Mouse (Mus musculus) limb, embryonic 10.5 days (tissue): ENCODE measurements around the gene Sun5. TPM values are rescaled to one million over a fixed set of nuclear protein-coding genes. Genes with fewer than 3 reads are reported as not detected.
A peak's percentile ranks its signal among the peaks of the same experiment; 100 is the strongest.

Experiments used
- DNase-seq: peaks from one replicate; pipeline ENCODE4 v3.0.0-alpha.2; 2017; ENCODE audit warnings: low spot score
- H3K27ac ChIP-seq: fragments of 300-500 bp; sonication (generic); 2 replicates; pipeline ENCODE4 v1.5.1; 2016; ENCODE audit warnings: mild to moderate bottlenecking
- H3K27me3 ChIP-seq: fragments of 300-500 bp; sonication (generic); 2 replicates; pipeline ENCODE4 v1.6.1; 2016; ENCODE audit warnings: low read depth, mild to moderate bottlenecking; ENCODE audit not compliant: poor library complexity, severe bottlenecking
- H3K36me3 ChIP-seq: fragments of 300-500 bp; sonication (generic); 2 replicates; pipeline ENCODE4 v1.6.1; 2016; ENCODE audit warnings: mild to moderate bottlenecking, moderate library complexity
- H3K4me1 ChIP-seq: fragments of 300-500 bp; sonication (generic); 2 replicates; pipeline ENCODE4 v1.6.1; 2016
- H3K4me3 ChIP-seq: fragments of 300-500 bp; sonication (generic); 2 replicates; pipeline ENCODE4 v1.5.1; 2016; ENCODE audit warnings: mild to moderate bottlenecking, moderate library complexity
- H3K9me3 ChIP-seq: fragments of 300-500 bp; sonication (generic); replicated peaks from 2 replicates; pipeline ENCODE4 v1.6.1; 2016; ENCODE audit warnings: mild to moderate bottlenecking
- WGBS: fragments of 180-500 bp; shearing (Covaris S2); methylation state at CpG from one replicate; pipeline ENCODE4 v1.1.7; 2016; 5-methylcytosine and 5-hydroxymethylcytosine counted together
- polyA plus RNA-seq: library from polyadenylated mRNA; unstranded; fragments of >200 nt; fragmentation: Nextera tagmentation; extraction: Ambion mirVana; gene quantifications from 2 replicates; pipeline ENCODE4 v1.2.1, GENCODE M21; 2016

Sun5 gene
- polyA plus RNA-seq, result not detected in 2 replicates

GRCm38 (mm10) chr2:153870984-153871383 is at the start of gene Sun5:
Sun5 (minus strand) TSS chr2:153871084.
- no peak for DNase-seq
- no peaks in the 10 kb centered on the region for H3K36me3 ChIP-seq
- no peaks in the 10 kb centered on the region for H3K27me3 ChIP-seq
- WGBS, result 91% methylated on average over 4 of the region's 4 CpGs
- no peak within 1 kb of the TSS for H3K4me3 ChIP-seq
- no peaks in the 10 kb centered on the region for H3K4me1 ChIP-seq
- H3K27ac ChIP-seq, result no peak within 1 kb of the TSS
- no peaks in the 10 kb centered on the region for H3K9me3 ChIP-seq

- Histone ChIP-seq H3K27me3 (no peaks in the 10 kb centered on the region), H3K4me1 (no peaks in the 10 kb centered on the region), H3K36me3 (no peaks in the 10 kb centered on the region), H3K4me3 (no peak within 1 kb of the TSS), H3K27ac (no peak within 1 kb of the TSS), H3K9me3 (no peaks in the 10 kb centered on the region)
- no peak for DNase-seq
- 81% methylated on average over 8 of the region's 8 CpGs for WGBS
Observed at GRCm38 (mm10) chr2:153917930-153918329, 47.0 kb upstream of the Sun5 start, which contains the start of gene Bpifb3. Bpifb3 (plus strand) TSS chr2:153918230.

DNA sequence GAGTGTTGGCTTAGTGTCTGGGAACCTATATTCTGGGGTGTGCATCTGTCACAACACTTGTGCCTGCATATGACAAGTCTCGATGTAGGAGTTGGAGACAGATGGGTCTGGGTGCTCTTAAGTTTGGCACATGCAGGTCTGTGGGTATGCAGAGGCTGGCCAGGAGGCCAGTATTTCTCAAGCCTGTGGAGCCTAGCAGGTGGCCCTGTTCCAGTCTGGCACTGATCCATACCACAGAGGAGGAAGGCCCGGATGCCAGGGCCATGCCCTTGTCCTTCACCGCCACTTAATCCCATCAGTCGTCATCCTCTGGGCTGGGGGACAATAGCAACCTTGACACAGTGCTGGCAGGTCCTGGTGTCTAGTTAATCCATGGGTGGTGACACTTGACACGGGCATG is 43.3 kb upstream of the Sun5 start:
- Histone ChIP-seq H3K36me3 (no peaks in the 10 kb centered on the region), H3K4me3 (no peak overlapping the region), H3K4me1 (no peaks in the 10 kb centered on the region), H3K27ac (no peak overlapping the region), H3K27me3 (no peaks in the 10 kb centered on the region), H3K9me3 (no peaks in the 10 kb centered on the region)
- no peak for DNase-seq
- 87% methylated on average over 5 of the region's 5 CpGs for WGBS

DNA sequence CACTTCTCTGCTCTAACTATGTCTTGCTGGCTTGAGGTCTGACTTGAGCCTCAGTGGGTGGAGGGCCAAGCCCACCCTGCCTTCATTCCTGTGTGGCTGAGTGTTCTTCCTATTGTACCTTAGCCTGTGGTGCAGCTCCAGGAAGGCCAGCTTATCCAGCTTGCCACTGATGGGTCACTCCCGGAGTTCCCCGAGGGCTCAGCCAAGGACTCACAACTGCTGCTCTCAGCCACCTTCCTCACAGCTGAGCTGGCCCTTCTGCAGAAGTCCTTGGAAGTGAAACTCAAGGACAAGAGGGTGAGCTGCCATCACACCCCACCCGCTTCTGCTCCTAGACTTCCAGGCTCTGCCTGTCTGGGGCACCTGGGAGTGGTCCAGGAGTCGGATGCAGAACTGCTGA is 35.7 kb upstream of the Sun5 start:
- Histone ChIP-seq H3K27ac (no peak overlapping the region), H3K4me1 (no peaks in the 10 kb centered on the region), H3K36me3 (no peaks in the 10 kb centered on the region), H3K27me3 (no peaks in the 10 kb centered on the region), H3K9me3 (no peaks in the 10 kb centered on the region), H3K4me3 (no peak overlapping the region)
- 88% methylated on average over 4 of the region's 4 CpGs for WGBS
- no peak for DNase-seq

DNA sequence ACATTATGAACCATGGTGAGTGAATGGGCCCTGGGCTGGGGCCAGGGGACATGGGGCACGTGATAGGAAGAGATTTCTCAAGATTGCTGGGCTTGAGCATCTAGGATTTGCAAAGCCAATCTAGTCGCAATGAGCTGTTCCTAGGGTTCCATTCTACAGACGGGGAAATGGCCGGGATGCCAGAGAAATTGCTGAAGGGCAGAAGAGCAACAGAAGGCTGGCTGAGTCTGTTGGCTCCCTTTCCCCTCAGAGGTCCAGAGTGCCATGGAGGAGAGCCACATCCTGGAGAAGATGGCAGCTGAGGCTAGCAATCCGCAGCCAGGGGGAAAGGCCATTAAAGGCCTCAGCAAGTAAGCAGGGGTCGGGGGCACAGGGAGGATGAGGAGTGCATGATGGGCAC is 31.8 kb upstream of the Sun5 start:
- Histone ChIP-seq H3K4me1 (no peaks in the 10 kb centered on the region), H3K9me3 (no peaks in the 10 kb centered on the region), H3K27ac (no peak overlapping the region), H3K36me3 (no peaks in the 10 kb centered on the region), H3K27me3 (no peaks in the 10 kb centered on the region), H3K4me3 (no peak overlapping the region)
- DNase-seq, result no peak
- WGBS, result 76% methylated on average over 6 of the region's 6 CpGs

GRCm38 (mm10) chr2:153900088-153900487 is 29.2 kb upstream of the Sun5 start, which contains the start of gene Bpifb6:
Bpifb6 (plus strand) TSS chr2:153900388.
- DNase-seq, result no peak
- Histone ChIP-seq H3K9me3 (no peaks in the 10 kb centered on the region), H3K4me3 (no peak within 1 kb of the TSS), H3K4me1 (no peaks in the 10 kb centered on the region), H3K36me3 (no peaks in the 10 kb centered on the region), H3K27me3 (no peaks in the 10 kb centered on the region), H3K27ac (no peak within 1 kb of the TSS)
- 82% methylated on average over 4 of the region's 4 CpGs for WGBS

- no peak for DNase-seq
- no peaks in the 10 kb centered on the region for H3K27me3 ChIP-seq
- H3K4me1 ChIP-seq, result peaks cover 5% of the 10 kb centered on the region
- no peak overlapping the region for H3K4me3 ChIP-seq
- no peak overlapping the region for H3K27ac ChIP-seq
- no peaks in the 10 kb centered on the region for H3K36me3 ChIP-seq
- WGBS, result 90% methylated on average over 5 of the region's 5 CpGs
- no peaks in the 10 kb centered on the region for H3K9me3 ChIP-seq
Observed at GRCm38 (mm10) chr2:153899111-153899510, 28.2 kb upstream of the Sun5 start.

- no peak within 1 kb of the TSS for H3K4me3 ChIP-seq
- 75% methylated on average over 9 of the region's 9 CpGs for WGBS
- H3K9me3 ChIP-seq, result no peaks in the 10 kb centered on the region
- DNase-seq, result no peak
- no peak within 1 kb of the TSS for H3K27ac ChIP-seq
- no peaks in the 10 kb centered on the region for H3K27me3 ChIP-seq
- H3K36me3 ChIP-seq, result no peaks in the 10 kb centered on the region
- H3K4me1 ChIP-seq, result no peaks in the 10 kb centered on the region
Observed at GRCm38 (mm10) chr2:153874745-153875144, 3.9 kb upstream of the Sun5 start, which contains the start of gene Bpifb2. Bpifb2 (plus strand) TSS chr2:153875045.

DNA sequence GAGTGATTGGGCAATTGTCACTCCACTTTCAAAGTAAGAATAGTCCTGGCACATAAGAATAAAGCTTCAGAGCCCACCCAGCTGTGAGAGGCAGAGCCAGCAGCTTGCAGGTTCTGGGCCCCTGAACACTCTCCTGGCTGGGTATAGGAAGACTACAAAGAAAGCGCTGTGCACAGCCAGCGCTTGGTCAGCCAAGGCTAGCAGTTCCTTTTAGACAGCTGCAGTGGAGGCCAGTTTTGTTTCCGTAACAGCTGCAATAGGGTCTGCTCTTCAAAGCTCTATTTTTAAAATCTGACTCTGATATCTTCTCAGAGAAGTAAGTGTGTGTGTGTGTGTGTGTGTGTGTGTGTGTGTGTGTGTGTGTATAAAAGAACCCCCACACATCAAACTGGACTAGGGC is 8.9 kb downstream of the Sun5 start:
- Histone ChIP-seq H3K9me3 (no peaks in the 10 kb centered on the region), H3K27ac (no peak overlapping the region), H3K4me3 (no peak overlapping the region), H3K4me1 (no peaks in the 10 kb centered on the region), H3K27me3 (no peaks in the 10 kb centered on the region), H3K36me3 (no peaks in the 10 kb centered on the region)
- DNase-seq, result no peak
- 95% methylated on average over 3 of the region's 3 CpGs for WGBS

GRCm38 (mm10) chr2:153860715-153861114 is 10.2 kb downstream of the Sun5 start:
- H3K9me3 ChIP-seq, result no peaks in the 10 kb centered on the region
- no peak overlapping the region for H3K27ac ChIP-seq
- 67% methylated on average over 3 of the region's 3 CpGs for WGBS
- H3K4me3 ChIP-seq, result no peak overlapping the region
- no peak for DNase-seq
- H3K4me1 ChIP-seq, result no peaks in the 10 kb centered on the region
- H3K27me3 ChIP-seq, result no peaks in the 10 kb centered on the region
- H3K36me3 ChIP-seq, result no peaks in the 10 kb centered on the region

- no peaks in the 10 kb centered on the region for H3K27me3 ChIP-seq
- 94% methylated on average over 11 of the region's 11 CpGs for WGBS
- no peaks in the 10 kb centered on the region for H3K9me3 ChIP-seq
- no peak overlapping the region for H3K27ac ChIP-seq
- H3K4me1 ChIP-seq, result no peaks in the 10 kb centered on the region
- no peaks in the 10 kb centered on the region for H3K36me3 ChIP-seq
- no peak overlapping the region for H3K4me3 ChIP-seq
- no peak for DNase-seq
Observed at GRCm38 (mm10) chr2:153860315-153860714, 10.6 kb downstream of the Sun5 start.

- no peak overlapping the region for H3K4me3 ChIP-seq
- 72% methylated on average over 2 of the region's 2 CpGs for WGBS
- H3K27me3 ChIP-seq, result no peaks in the 10 kb centered on the region
- no peaks in the 10 kb centered on the region for H3K4me1 ChIP-seq
- H3K9me3 ChIP-seq, result no peaks in the 10 kb centered on the region
- no peaks in the 10 kb centered on the region for H3K36me3 ChIP-seq
- DNase-seq, result no peak
- H3K27ac ChIP-seq, result no peak overlapping the region
Observed at GRCm38 (mm10) chr2:153859581-153859980, 11.3 kb downstream of the Sun5 start.

DNA sequence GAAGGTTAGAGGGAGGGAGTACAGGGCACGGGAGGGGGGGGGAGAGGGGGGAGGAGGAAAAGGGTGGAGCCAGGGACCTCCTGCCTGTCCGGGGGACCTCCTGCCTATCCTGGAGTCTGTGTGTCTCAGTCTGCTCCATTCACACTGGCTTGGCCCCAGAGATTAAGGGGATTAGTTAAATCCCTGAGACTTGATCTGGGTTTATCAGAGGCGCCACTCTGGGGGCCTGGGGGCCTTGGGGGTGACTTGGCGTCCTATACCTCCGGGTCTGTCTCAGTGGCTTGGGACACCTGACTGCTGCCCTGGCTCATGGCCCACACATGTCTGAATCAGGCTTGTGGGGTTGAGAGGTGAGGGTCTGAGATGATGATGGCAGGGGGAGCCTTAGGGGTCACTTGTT is 17.3 kb downstream of the Sun5 start:
- WGBS, result 29% methylated on average over 5 of the region's 5 CpGs
- 0 out of 2 replicates have a peak, but pooled peaks cover 4% of the 10 kb centered on the region for H3K4me1 ChIP-seq
- no peaks in the 10 kb centered on the region for H3K27me3 ChIP-seq
- H3K36me3 ChIP-seq, result no peaks in the 10 kb centered on the region
- H3K9me3 ChIP-seq, result no peaks in the 10 kb centered on the region
- H3K27ac ChIP-seq, result no peak overlapping the region
- DNase-seq, result no peak
- no peak overlapping the region for H3K4me3 ChIP-seq

GRCm38 (mm10) chr2:153851030-153851360 is 19.9 kb downstream of the Sun5 start:
- Histone ChIP-seq H3K36me3 (no peaks in the 10 kb centered on the region), H3K4me3 (no peak overlapping the region), H3K27ac (no peak overlapping the region), H3K4me1 (0 out of 2 replicates have a peak, but pooled peaks cover 4% of the 10 kb centered on the region), H3K9me3 (no peaks in the 10 kb centered on the region), H3K27me3 (no peaks in the 10 kb centered on the region)
- DNase-seq, result peak; percentile 48
- 59% methylated on average over 4 of the region's 4 CpGs for WGBS
